Mouse (Mus musculus) testis, postnatal 14 days (tissue): ENCODE data around the gene Atp4b.
"Not testable (repeated sequence)": the region's sequence is repeated elsewhere in the genome, so short reads cannot be mapped to it uniquely, and the experiment has no call there.

Experiments
- DNase-seq: peaks from one replicate; pipeline ENCODE4 v3.0.0; 2021; ENCODE audit warnings: low spot score

Gene Atp4b

DNA sequence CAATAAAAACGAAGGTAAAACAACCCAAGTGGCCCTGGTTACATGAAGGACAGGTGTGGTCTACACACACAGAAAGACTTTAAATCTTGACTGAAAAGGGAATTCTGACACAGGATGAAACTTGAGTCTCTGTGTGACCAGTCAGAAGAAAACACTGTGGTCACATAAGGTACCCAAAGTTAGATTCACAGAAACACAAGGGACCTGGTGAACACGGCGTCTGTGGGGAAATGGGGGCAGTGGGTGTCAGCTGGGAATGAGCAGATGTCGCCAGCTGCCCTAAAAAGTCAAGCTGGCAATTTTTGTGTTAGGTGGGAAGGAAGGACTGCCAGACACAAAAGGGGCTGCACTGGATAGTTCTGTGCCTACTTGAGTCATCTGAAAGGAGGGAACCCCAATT lies 13.6 kb downstream of the Atp4b start:
- DNase-seq: no peak

DNA sequence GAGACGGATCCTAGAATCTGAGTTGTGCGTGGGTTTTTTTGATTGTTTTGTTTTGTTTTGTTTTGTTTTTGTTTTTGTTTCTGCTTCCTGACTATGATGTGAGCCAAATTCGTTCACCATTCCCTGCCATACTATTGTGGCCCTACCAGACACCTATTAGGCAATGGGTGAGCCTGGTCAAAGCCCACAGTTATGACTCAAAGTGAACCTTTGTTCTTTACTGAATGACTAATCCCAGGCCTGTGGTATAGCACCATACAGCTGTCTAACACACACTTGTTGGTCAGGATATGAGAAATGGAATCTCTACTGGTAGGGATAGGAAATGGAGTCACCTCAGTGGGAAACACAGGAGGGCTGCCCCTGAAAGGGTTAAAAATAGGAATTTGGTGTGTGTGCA lies 14.1 kb downstream of the Atp4b start:
- no peak for DNase-seq

DNA sequence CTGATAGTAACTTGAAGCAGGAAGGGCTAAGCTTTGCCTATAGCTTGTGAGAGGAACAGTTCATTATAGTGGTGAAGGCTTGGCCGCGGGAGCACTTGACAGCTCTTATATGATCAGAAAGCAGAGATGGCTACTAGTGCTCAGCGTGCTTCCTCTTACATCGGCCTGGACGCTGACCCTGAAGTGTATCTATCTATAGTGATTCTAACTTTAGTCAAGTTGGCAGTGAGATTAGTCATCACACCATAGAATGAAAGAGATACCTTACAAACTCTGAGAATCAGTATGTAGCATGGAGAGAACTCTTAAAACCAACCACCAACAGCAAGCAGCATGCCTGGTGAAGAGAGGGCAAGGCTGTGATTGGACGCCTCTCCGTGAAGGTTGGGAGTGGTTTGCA lies 15.0 kb downstream of the Atp4b start:
- no peak for DNase-seq

DNA sequence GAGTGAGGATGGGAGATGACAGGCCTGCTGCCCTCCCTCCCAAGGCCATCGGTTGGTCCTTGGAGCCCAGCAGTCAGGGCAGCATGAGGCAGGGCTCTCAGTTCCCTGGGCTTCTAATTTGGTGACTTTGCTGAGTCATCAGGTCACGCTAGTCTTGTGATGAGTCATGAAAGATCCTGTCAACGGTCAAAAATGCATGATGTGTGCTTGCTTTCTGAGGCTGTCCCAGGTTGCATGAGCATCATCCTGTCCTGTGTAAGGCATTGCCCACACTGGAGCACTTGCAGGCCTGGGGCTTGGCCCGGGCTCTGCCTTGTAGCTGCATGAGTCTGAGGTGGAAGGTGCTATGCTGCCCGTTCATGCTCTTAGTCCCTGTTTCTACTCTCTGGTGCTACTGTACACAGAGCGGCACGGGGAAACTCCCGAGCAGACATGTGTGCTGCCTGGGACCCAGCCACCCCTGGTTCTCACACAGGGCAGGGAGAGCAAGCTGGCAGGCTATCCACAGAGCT lies 23.4 kb downstream of the Atp4b start:
- DNase-seq: no peak

DNA sequence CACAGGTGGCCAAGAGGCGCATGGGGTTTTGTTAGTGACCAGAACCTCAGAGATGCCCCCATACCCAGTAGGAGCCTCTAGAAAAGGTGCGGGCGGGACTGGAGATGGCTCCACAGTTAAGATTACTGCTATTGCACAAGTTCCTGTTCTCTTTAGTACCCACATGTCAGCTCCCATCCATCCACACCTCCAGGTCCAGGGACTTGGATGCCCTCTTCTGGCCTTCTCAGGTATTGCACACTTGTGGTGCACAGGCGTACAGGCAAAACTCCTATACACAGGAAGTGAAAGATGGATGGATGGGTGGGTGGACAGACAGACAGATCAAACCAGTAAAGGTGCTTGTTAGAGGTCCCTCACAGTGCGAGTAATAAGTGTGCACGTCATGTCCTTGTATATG lies 34.8 kb downstream of the Atp4b start:
- no peak for DNase-seq

DNA sequence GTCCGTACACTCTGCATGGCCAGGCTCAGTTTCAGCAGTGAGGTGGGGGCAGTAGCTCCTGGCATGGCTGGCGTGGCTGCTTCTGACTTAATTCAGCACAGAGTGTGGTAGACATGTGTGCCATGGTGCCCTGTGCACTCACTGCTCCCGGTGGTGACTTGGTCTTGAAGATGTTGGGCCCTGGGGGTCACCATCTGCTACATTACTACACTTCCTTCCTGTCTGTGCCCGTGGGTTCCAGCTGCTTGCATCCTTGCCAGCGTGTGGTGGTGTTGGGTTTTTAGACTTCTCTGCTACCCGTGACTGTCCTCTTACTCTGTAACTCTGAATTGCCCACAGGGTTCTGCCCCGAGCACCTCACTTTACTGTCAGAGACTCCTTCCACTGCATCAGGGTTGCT lies 36.4 kb downstream of the Atp4b start:
- no peak for DNase-seq

DNA sequence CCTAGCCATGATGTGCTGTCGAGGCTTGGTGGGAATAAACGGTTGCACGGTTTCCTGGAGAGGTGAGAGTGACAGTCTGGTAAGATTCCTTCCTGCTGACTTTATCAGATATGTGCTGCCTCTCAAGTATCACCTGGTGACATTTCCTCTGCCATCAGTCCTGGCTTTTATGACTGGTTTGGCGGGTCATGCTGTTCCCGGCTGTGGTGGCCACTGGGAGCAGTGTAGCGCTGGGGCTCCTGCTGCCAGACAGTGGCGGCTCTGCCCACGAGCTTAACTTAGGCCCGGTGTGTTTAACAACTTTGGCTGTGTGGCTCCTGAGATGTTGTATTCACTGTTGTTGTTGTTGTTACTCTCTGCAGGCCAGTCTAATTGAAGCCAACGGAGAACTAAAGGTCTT lies 39.9 kb downstream of the Atp4b start:
- no peak for DNase-seq

DNA sequence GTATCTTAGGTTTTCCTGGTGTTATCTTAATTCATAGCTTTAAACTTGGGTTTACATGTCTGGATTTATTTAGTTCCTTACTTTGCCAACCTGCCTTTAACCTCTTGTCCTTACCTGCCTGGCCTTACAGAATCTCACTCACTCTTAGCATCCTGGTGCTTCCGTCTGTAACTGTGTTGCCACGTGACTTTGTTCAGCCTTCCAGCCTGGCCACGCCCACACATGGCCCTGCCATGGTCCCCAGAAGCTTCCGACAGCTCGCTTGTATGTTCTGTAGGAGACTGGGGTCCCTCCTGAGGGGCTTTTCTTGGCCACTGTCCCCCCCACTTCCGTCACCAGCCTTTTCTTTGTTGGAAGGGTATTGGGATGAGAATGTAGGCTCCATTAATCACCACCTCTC lies 40.4 kb downstream of the Atp4b start:
- DNase-seq: no peak

DNA sequence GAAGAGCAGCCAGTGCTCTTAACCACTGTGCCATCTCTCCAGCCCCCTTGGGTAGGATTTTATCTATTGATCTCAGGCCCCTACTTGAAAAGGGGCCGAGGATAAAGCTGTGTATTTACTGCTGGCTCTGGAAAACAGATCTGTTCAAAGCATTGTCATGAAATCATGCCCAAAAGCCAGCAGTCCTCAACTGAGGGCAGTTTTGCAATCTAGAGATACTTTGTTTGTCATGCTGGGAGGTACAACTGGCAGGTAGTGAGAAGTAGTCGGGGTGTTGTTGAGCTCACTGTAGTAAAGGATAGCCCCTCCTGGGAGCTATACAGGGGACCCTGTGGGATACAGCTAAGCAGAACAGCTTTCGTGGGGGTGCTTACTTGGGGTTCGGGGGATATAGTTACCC lies 42.7 kb downstream of the Atp4b start:
- DNase-seq: no peak

DNA sequence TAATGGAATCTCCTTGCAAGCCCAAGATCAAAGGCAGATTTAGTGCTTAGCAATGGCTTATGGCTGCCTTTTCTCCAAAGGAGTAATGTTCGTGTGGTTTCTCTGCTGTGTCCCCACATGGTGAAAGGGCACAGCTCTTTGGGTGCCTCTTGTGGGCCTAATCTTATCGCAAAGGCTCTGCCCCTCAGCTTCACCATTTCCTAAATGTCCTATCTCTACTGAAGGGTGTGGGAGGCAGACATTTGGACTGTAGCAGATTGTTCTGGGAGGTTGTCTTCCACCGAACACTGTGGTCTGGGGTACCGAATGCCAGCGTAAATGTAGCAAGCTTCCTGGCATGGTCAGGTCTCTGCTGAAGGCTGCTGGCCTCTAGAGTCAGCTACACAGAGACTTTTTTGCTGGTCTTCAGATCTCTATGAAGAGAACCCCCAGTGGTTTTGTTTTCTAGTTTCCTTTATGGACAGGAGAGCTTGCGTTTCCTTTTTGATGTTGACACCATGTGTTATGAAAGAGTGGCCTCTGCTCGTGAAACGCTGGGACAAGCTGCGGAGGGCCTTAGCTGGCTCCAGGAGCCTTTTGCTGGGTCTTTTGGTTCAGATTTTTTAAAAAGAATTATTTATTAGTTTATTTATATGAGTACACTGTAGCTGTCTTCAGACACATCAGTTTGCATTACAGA lies 43.3 kb downstream of the Atp4b start:
- DNase-seq: peak; percentile 66

DNA sequence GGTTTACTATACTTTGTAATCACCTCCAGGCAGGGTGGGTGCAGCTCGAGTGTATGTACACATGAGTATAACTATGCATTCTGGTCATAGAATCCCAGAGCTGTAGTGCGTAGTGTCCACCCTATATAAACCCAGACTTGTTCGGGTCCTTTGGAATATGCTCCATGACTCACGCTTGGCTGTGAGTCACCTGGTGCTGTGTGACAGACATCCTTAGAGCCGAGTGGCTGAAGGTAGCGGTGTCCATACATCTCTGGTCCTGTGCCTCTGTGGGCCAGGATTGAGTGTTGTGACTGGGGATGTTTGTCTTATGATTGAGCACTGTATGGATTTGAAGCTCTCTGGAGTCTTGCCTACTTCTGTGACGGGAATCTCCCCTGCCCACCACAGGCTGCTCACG lies 44.0 kb downstream of the Atp4b start:
- DNase-seq: no peak

DNA sequence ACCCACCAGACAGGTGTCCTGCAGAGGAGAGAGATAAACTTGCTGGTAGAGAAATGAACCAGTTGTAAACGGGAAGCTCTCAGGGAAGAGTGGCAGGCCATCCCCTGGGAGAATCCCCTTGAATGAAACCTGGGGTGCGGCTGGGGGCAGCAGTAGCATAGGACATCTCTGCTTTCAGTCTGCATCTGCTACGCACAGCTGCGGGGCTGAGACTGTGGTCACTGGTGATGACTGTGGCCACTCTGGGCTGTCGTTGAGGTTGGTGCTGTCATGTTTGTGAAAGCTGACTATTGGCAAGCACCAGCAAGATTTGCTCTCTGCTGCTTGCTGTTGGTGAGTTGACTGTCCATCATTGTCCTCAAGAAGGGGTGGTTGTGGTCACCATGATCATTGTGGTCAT lies 45.0 kb downstream of the Atp4b start:
- DNase-seq: no peak

DNA sequence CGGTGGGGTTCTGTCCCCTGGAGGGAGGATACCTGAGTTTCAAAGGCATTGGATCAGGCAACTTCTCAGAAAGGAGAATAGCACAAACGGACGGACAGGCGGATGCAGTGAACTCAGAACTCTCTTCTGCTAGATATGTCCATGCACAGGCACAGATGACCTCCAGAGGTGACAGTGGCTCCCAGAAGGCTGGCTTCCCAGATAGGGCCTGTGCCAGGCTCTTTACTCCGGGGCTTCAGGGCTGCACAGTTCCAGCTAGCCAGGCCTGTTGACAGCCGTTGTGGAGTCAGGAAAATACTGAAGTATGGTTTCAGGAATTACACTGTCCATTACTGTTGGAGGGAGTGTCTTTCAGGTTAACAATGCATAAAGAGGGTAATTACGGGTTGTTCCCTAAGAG lies 46.6 kb downstream of the Atp4b start:
- DNase-seq: no peak

DNA sequence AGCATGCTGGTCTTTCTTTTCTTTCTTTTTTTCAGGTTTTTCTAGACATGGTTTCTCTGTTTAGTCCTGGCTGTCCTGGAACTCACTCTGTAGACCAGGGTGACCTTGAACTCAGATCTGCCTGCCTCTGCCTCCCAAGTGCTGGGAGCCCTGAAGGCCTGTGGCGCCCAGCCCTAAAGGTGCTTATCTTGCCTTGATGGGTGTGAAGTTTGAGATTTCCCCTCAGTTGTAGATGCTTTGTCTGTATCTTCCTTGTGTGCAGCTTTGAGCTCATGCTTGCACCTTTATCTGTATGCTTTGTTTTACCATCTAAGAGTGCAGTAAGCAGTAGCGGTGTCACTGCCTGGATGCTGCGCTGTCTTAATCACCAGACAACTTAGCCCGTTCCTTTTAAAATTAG lies 53.5 kb downstream of the Atp4b start:
- DNase-seq: no peak

DNA sequence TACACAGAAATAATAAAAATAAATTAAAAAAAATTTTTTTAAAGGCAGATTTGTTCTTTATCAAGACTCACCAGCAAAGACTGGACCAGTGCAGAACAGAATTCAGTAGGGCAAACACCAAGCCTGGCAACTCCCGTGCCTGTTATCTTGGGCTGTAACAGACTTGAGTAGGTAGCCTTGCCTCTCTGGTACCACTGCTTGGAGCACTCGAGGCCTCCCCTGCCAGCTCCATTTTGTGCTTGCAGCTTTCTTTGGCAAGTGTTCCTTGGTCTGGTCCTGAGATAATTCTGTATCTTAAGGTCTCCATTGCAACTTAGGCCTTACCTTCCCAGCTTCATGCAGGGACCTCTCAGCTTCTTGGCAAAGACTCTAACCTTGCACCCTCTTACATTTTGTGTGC lies 54.3 kb downstream of the Atp4b start:
- no peak for DNase-seq

DNA sequence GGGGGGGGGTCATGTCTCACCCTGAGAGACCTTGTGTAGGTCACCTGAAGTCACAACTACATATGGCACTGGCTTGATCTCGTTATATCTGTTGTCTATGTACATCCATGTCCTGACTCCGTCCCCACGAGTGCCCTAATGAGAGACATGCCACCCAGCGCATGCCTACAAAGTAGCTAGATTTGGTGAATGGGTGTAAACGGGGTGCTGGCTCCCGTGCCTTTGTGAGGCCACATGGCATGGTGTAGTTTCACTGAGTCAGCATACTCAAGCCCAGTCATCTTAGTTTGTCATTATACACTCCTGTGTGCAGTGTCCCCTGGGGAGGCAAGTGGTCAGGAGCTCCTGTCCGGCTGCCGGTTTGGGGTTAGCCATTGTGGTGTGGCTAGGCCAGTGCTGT lies 56.0 kb downstream of the Atp4b start:
- DNase-seq: no peak

DNA sequence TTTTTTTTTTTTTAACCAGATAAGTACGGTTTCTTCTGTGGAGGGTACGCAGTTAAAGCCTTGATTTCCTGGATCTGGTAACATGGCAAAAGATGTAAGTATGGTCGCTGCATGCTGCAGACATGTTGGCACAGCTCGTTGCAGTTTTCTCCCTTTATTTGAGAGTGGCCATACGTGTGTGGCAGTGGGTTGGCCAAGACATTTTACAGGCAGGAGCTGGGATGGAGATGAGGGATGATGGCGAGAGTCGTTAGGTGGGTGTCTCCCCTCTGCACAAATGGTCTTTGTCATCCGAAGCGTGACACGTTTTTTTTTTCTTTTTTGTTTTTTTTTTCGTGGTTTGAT lies 57.0 kb downstream of the Atp4b start:
- no peak for DNase-seq

DNA sequence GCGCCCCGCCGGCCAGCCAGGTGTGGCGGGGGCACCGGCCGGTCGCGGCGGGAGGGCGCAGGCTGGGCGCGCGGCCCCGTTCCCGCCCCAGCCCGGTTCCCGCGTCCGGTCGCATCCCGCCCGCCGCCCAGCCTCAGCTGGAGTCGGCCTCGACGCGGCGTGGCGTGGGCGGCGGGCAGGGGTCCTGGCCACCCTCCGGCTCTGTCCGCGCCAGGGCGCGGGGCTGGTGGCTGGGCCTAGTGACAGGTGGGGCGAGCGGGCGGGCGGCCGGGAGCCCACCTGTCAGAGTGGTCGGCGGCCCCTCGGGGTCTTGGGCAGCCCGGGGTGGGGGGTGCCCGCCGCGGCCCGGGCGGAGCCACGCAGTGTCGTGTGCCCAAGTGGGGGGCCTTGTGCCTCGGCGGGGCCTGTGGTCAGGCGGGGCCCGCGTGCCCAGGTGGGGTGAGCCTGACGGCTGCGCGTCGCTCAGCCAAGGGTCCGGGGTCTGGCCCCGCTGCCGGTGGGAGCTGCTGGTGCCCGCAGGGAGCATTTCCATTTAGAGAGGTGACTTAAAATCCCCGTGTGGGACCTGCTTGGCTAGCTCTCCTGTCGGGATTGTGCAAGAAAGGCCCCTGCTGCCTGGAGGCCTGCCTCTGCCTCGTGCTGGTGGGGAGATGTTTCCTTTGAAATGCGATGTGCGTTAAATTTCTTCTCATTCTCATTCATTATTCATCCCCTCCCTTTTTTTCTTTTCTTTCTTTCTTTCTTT lies 57.6 kb downstream of the Atp4b start:
- DNase-seq: peak; percentile 57

DNA sequence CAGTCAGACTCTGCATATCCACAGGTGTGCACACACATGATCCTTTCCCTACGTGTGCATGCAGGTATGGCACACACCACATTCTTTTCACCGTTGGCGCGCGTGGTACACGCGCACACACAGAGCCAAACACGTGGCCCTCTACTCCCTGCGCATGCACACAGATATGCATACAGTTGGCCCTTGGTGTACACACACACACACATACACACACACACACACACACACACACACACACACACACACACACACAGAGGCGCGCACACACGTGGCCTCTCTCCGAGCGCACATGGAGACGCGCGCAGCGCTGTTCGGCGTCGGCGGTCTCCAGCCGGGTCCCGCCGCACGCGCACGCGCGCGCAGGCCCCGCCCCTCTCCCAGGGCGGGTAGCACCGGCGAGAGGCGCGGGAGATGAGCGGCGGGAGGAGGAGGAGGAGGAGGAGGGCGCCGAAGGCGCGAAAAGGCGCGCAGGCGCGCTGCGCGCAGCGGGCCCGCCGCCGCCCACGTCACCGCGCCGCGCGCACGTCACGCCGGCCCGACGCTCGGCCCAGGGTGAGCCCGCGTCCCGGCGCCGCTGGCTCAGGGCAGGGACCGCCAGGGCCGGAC lies 58.3 kb downstream of the Atp4b start, which contains the start of gene Tfdp1:
TSS of gene Tfdp1 (plus strand) at position 497 of the 606 bp plus-strand sequence.
- peak; percentile 88 for DNase-seq

DNA sequence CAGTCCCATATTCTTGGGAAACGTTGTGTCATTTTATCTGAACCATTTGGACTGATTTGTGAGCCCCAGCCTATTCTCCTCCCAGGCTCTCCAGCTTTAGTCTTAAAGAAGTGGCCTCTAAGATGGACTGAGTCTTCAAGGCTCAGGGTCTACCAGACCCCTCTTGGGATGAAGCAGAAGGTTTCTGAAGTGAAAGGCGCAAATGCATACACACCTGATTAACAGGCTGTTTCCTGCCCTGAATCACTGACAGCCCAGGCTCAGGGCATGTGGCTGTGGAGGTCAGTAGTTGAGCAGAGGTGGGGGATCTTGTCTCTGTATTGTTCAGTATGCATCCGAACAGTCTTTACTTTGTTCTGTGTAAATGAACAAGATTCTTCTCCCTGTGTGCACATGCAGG lies 58.9 kb downstream of the Atp4b start:
- DNase-seq: no peak

DNA sequence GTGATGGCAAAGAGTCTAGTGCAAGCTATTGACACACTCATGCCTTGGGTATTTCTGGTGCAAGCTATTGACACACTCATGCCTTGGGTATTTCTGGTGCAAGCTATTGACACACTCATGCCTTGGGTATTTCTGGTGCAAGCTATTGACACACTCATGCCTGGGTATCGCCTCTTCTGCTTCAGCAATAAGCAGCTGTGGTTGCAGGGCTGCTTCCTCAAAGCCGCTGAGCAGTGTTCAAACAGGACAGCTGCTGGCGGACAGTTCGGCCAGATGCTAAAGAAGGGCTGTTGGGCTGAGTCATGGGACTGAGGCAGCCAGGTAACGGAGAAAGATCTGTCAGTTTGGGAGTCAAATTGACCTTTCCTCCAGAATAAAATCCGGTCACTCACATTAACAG lies 59.4 kb downstream of the Atp4b start:
- not testable (repeated sequence) for DNase-seq
